Comparison of ENCODE assay signal across 9 mouse cellular contexts in genomic region chr10:81335393-81336340, GRCm38 (mm10). TPM values are rescaled to one million over a fixed set of nuclear protein-coding genes. Genes with fewer than 3 reads are reported as not detected.
DNase-seq lines count a peak whose midpoint lies in the region; ATAC-seq lines count a peak whose summit lies in the region.
"Had no signal": no experiment of that assay in that cellular context is flagged by ENCODE, and none has a peak within 500 bp of the region (broad histone marks: within the 10 kb centered on the region; RNA-seq: fewer than 3 reads in every experiment).

No protein-coding gene starts in this region.

- H3K4me2 ChIP-seq in midbrain, embryonic 11.5 days, result no peak overlapping the region
- no peak overlapping the region for H3K4me2 ChIP-seq in midbrain, embryonic 15.5 days

- intact Hi-C loops in gastrocnemius, postnatal 14 days (cut with DNase I; ENCODE audit: low total_unique reads), result no loop called here

- peak; percentile 41 for ATAC-seq in midbrain, embryonic 11.5 days (ENCODE audit: low FRiP score)
- ATAC-seq in midbrain, embryonic 15.5 days (replicated peaks), result no peak
- ATAC-seq: forebrain, embryonic 16.5 days had no signal

- no peak overlapping the region for H3K4me3 ChIP-seq in midbrain, embryonic 11.5 days (ENCODE audit: low read depth, low read length)
- no peak overlapping the region for H3K4me3 ChIP-seq in midbrain, embryonic 15.5 days
- peak overlapping the region; percentile 23 for H3K4me3 ChIP-seq in limb, embryonic 10.5 days

- peak; percentile 47 for DNase-seq in gastrocnemius, postnatal 14 days
- no peak for DNase-seq in gastrocnemius, adult 18-20 months (ENCODE audit: low spot score)
- peak; percentile 84 for DNase-seq in midbrain, embryonic 11.5 days (ENCODE audit: low spot score, missing footprints)
- DNase-seq in limb, embryonic 10.5 days (ENCODE audit: low spot score), result no peak
- no peak for DNase-seq in layer of hippocampus, adult 9-11 months
- DNase-seq in spleen, postnatal 14 days (ENCODE audit: low spot score in 2 of 2), result no peak
- no peak for DNase-seq in adrenal gland, adult 2 months

- H3K9ac ChIP-seq in midbrain, embryonic 11.5 days (ENCODE audit: low read length), result no peak overlapping the region
- no peak overlapping the region for H3K9ac ChIP-seq in midbrain, embryonic 15.5 days

- no peak overlapping the region for H3K27ac ChIP-seq in midbrain, embryonic 11.5 days (ENCODE audit: low read depth, low read length)
- H3K27ac ChIP-seq in midbrain, embryonic 15.5 days, result no peak overlapping the region
- peak overlapping the region; percentile 86 for H3K27ac ChIP-seq in limb, embryonic 10.5 days

- H3K9me3 ChIP-seq in midbrain, embryonic 11.5 days (ENCODE audit: control insufficient read depth, low read length), result no peaks in the 10 kb centered on the region
- H3K9me3 ChIP-seq in midbrain, embryonic 15.5 days, result no peaks in the 10 kb centered on the region
- H3K9me3 ChIP-seq in limb, embryonic 10.5 days (replicated peaks), result no peaks in the 10 kb centered on the region

- peaks cover 4% of the 10 kb centered on the region; the same call in 1 of the 2 replicates for H3K4me1 ChIP-seq in midbrain, embryonic 11.5 days (ENCODE audit: control insufficient read depth, insufficient read depth, low read length)
- no peaks in the 10 kb centered on the region for H3K4me1 ChIP-seq in midbrain, embryonic 15.5 days
- peaks cover 37% of the 10 kb centered on the region for H3K4me1 ChIP-seq in limb, embryonic 10.5 days

- WGBS in midbrain, embryonic 11.5 days, result 37% methylated on average over 18 of the region's 19 CpGs
- 44% methylated on average over 15 of the region's 19 CpGs for WGBS in midbrain, embryonic 15.5 days
- 31% methylated on average over 19 of the region's 19 CpGs for WGBS in limb, embryonic 10.5 days

- no peaks in the 10 kb centered on the region for H3K36me3 ChIP-seq in midbrain, embryonic 11.5 days (ENCODE audit: control insufficient read depth, insufficient read depth, low read length)
- H3K36me3 ChIP-seq in midbrain, embryonic 15.5 days (replicated peaks), result no peaks in the 10 kb centered on the region
- H3K36me3 ChIP-seq in limb, embryonic 10.5 days, result peaks cover 5% of the 10 kb centered on the region; the same call in 1 of the 2 replicates

- peaks cover 16% of the 10 kb centered on the region for H3K27me3 ChIP-seq in midbrain, embryonic 11.5 days (ENCODE audit: control insufficient read depth, insufficient read depth, low read length)
- peaks cover 33% of the 10 kb centered on the region for H3K27me3 ChIP-seq in midbrain, embryonic 15.5 days (replicated peaks)
- peaks cover 58% of the 10 kb centered on the region for H3K27me3 ChIP-seq in limb, embryonic 10.5 days (ENCODE audit: low read depth, poor library complexity, severe bottlenecking)

RNA-seq across cellular contexts. Expression of gene Tbxa2r, which starts 7.1 kb away (rescaled TPM):
- 1 to 10 TPM; 1.5 to 2.2 TPM for total RNA-seq in gastrocnemius, postnatal 14 days (2021)
- under 1 TPM; 0.16 to 0.55 TPM for total RNA-seq in gastrocnemius, adult 18-20 months (2021)
- 2.4 and 2.6 TPM in 2 replicates for polyA plus RNA-seq in midbrain, embryonic 11.5 days (2014; fragmentation: Nextera tagmentation; extraction: Ambion mirVana)
- 5.7 and 6.2 TPM in 2 replicates for polyA plus RNA-seq in midbrain, embryonic 15.5 days (2015; fragmentation: Nextera tagmentation; extraction: Ambion mirVana)
- 3.2 and 3.6 TPM in 2 replicates for polyA plus RNA-seq in limb, embryonic 10.5 days (2016; fragmentation: Nextera tagmentation; extraction: Ambion mirVana)
- 10 to 100 TPM; 33.2 to 45.4 TPM for total RNA-seq in adrenal gland, adult 2 months (2021)
- 137 and 154 TPM in 2 replicates for polyA plus RNA-seq in adrenal gland, adult 2 months (2012; rRNA removed)

RNA-seq across cellular contexts. Expression of gene Gipc3, which starts 7.4 kb away (rescaled TPM):
- total RNA-seq in gastrocnemius, postnatal 14 days (2021), result 1 to 10 TPM; 1.8 to 2.0 TPM
- total RNA-seq in gastrocnemius, adult 18-20 months (2021), result 1 to 10 TPM in 1 of 2 experiments, under 1 TPM in 1; 0.39 to 1.4 TPM
- polyA plus RNA-seq in midbrain, embryonic 11.5 days (2014; fragmentation: Nextera tagmentation; extraction: Ambion mirVana), result 0.04 TPM in 1 of 2 replicates, not detected in the other
- not detected in 2 replicates for polyA plus RNA-seq in midbrain, embryonic 15.5 days (2015; fragmentation: Nextera tagmentation; extraction: Ambion mirVana)
- polyA plus RNA-seq in limb, embryonic 10.5 days (2016; fragmentation: Nextera tagmentation; extraction: Ambion mirVana), result 0.09 TPM in 1 of 2 replicates, not detected in the other
- 10 to 100 TPM in 1 of 2 experiments, 1 to 10 TPM in 1; 2.9 to 10.3 TPM for total RNA-seq in adrenal gland, adult 2 months (2021)
- polyA plus RNA-seq in adrenal gland, adult 2 months (2012; rRNA removed), result 2.8 and 3.2 TPM in 2 replicates
- polyA plus RNA-seq: forebrain, embryonic 16.5 days had no signal

RNA-seq across cellular contexts. Expression of gene Hmg20b, which starts 14.6 kb away (rescaled TPM):
- 10 to 100 TPM; 24.3 to 25.8 TPM for total RNA-seq in gastrocnemius, postnatal 14 days (2021)
- 10 to 100 TPM; 14.7 to 19.6 TPM for total RNA-seq in gastrocnemius, adult 18-20 months (2021)
- 89.1 and 97.7 TPM in 2 replicates for polyA plus RNA-seq in midbrain, embryonic 11.5 days (2014; fragmentation: Nextera tagmentation; extraction: Ambion mirVana)
- polyA plus RNA-seq in midbrain, embryonic 15.5 days (2015; fragmentation: Nextera tagmentation; extraction: Ambion mirVana), result 26.6 and 29.9 TPM in 2 replicates
- polyA plus RNA-seq in limb, embryonic 10.5 days (2016; fragmentation: Nextera tagmentation; extraction: Ambion mirVana), result 99.6 and 114 TPM in 2 replicates
- total RNA-seq in adrenal gland, adult 2 months (2021), result 10 to 100 TPM; 81.6 to 89.9 TPM
- polyA plus RNA-seq in adrenal gland, adult 2 months (2012; rRNA removed), result 272 and 280 TPM in 2 replicates

RNA-seq across cellular contexts. Expression of gene Cactin, which starts 14.8 kb away (rescaled TPM):
- total RNA-seq in gastrocnemius, postnatal 14 days (2021), result 1 to 10 TPM; 7.7 to 10.0 TPM
- total RNA-seq in gastrocnemius, adult 18-20 months (2021), result 10 to 100 TPM; 10.1 to 10.9 TPM
- 31.9 and 36.8 TPM in 2 replicates for polyA plus RNA-seq in midbrain, embryonic 11.5 days (2014; fragmentation: Nextera tagmentation; extraction: Ambion mirVana)
- 35.8 and 38.3 TPM in 2 replicates for polyA plus RNA-seq in midbrain, embryonic 15.5 days (2015; fragmentation: Nextera tagmentation; extraction: Ambion mirVana)
- 62.5 and 67.7 TPM in 2 replicates for polyA plus RNA-seq in limb, embryonic 10.5 days (2016; fragmentation: Nextera tagmentation; extraction: Ambion mirVana)
- 10 to 100 TPM; 32.6 to 40.3 TPM for total RNA-seq in adrenal gland, adult 2 months (2021)
- 35.5 and 37.4 TPM in 2 replicates for polyA plus RNA-seq in adrenal gland, adult 2 months (2012; rRNA removed)

RNA-seq across cellular contexts. Expression of gene Mfsd12, which starts 21.6 kb away (rescaled TPM):
- 1 to 10 TPM; 3.7 to 4.0 TPM for total RNA-seq in gastrocnemius, postnatal 14 days (2021)
- total RNA-seq in gastrocnemius, adult 18-20 months (2021), result 1 to 10 TPM; 2.3 to 2.8 TPM
- polyA plus RNA-seq in midbrain, embryonic 11.5 days (2014; fragmentation: Nextera tagmentation; extraction: Ambion mirVana), result 2.8 and 4.4 TPM in 2 replicates
- 19.7 and 22.5 TPM in 2 replicates for polyA plus RNA-seq in midbrain, embryonic 15.5 days (2015; fragmentation: Nextera tagmentation; extraction: Ambion mirVana)
- 7.6 and 8.8 TPM in 2 replicates for polyA plus RNA-seq in limb, embryonic 10.5 days (2016; fragmentation: Nextera tagmentation; extraction: Ambion mirVana)
- total RNA-seq in adrenal gland, adult 2 months (2021), result 10 to 100 TPM; 15.3 to 16.5 TPM
- 69.3 and 77.4 TPM in 2 replicates for polyA plus RNA-seq in adrenal gland, adult 2 months (2012; rRNA removed)

Comparison
In these comparisons a context has a peak if more than half of its experiments do, and no peak if none do; other contexts are left out.
1. DNase-seq: peak in gastrocnemius, postnatal 14 days (single experiment) and midbrain, embryonic 11.5 days (single experiment); none in gastrocnemius, adult 18-20 months (single experiment), limb, embryonic 10.5 days (single experiment), layer of hippocampus, adult 9-11 months (single experiment), spleen, postnatal 14 days (0 of 2) and adrenal gland, adult 2 months (single experiment).
2. RNA of gene Tbxa2r, which starts 7.1 kb away (polyA plus RNA-seq): 137 to 154 TPM in adrenal gland, adult 2 months; 5.7 to 6.2 TPM in midbrain, embryonic 15.5 days, 3.2 to 3.6 TPM in limb, embryonic 10.5 days and 2.4 to 2.6 TPM in midbrain, embryonic 11.5 days; every median in the first group is over 10 times any median in the second.